Mouse (Mus musculus): ENCODE data around the gene Lats2.

- TF ChIP-seq POLR2A (IDR thresholded peaks at IDR 0.05; ENCODE audit: low read depth, low read length) (no peak), CTCF (IDR thresholded peaks at IDR 0.05; ENCODE audit: extremely low read depth, insufficient read depth, insufficient read length, insufficient replicate concordance) (no peak)
Observed at GRCm38 (mm10) chr14:57665628-57665950, 92.6 kb downstream of the Lats2 start.
